Mouse (Mus musculus): Measurements from ENCODE around the gene Iba57. TPM values are rescaled to one million over a fixed set of nuclear protein-coding genes. Genes with fewer than 3 reads are reported as not detected.

The Iba57 gene
- polyA plus RNA-seq, 2 experiments = 4.4 to 8.0 TPM

- peaks cover 51% of the 10 kb centered on the region for H3K36me3 ChIP-seq (replicated peaks; ENCODE audit: control insufficient read depth, insufficient read depth, low read depth)
- H3K9ac ChIP-seq (replicated peaks) = no peak overlapping the region
- H3K27me3 ChIP-seq (ENCODE audit: control insufficient read depth, insufficient read depth, low read length) = no peaks in the 10 kb centered on the region
- no peaks in the 10 kb centered on the region for H3K9me3 ChIP-seq (ENCODE audit: control insufficient read depth, low read length)
- DNase-seq (ENCODE audit: low read depth in 3 of 3, low spot score in 3 of 3) (no peak), ATAC-seq (ENCODE audit: insufficient read depth) (no peak)
- no peak overlapping the region; a peak in 2 of 4 replicates for H3K4me3 ChIP-seq (ENCODE audit: insufficient read depth in 1 of 2, low read depth in 2 of 2, low read length in 2 of 2)
- 75% methylated on average over 5 of the region's 5 CpGs for WGBS (ENCODE audit: insufficient replicate concordance)
- H3K4me2 ChIP-seq (ENCODE audit: low read depth) = peak overlapping the region; percentile 96
- no peak overlapping the region for H3K27ac ChIP-seq
- H3K4me1 ChIP-seq (replicated peaks; ENCODE audit: control insufficient read depth in 2 of 2, insufficient read depth in 2 of 2, low read length in 1 of 2) = peaks cover 6 to 16% of the 10 kb centered on the region in 2 experiments
- TF ChIP-seq EP300 (IDR thresholded peaks at IDR 0.05; ENCODE audit: low read depth) = no peak
- TF ChIP-seq CTCF (IDR thresholded peaks at IDR 0.05; ENCODE audit: low read depth) = no peak
Measured at GRCm38 (mm10) chr11:59209580-59209979, 46.0 kb upstream of the Iba57 start.

GRCm38 (mm10) chr11:59209003-59209441 is 45.5 kb upstream of the Iba57 start:
- 8% methylated on average over 18 of the region's 18 CpGs for WGBS (ENCODE audit: insufficient replicate concordance)
- Histone ChIP-seq H3K4me2 (ENCODE audit: low read depth) (peak overlapping the region; percentile 96), H3K4me3 (ENCODE audit: insufficient read depth in 1 of 2, low read depth in 2 of 2, low read length in 2 of 2) (peak overlapping the region; percentile 65 to 99), H3K27ac (peak overlapping the region; percentile 89), H3K9ac (replicated peaks) (peak overlapping the region; percentile 97), H3K4me1 (replicated peaks; ENCODE audit: control insufficient read depth in 2 of 2, insufficient read depth in 2 of 2, low read length in 1 of 2) (peaks cover 6 to 16% of the 10 kb centered on the region in 2 experiments), H3K9me3 (ENCODE audit: control insufficient read depth, low read length) (no peaks in the 10 kb centered on the region), H3K27me3 (ENCODE audit: control insufficient read depth, insufficient read depth, low read length) (no peaks in the 10 kb centered on the region), H3K36me3 (replicated peaks; ENCODE audit: control insufficient read depth, insufficient read depth, low read depth) (peaks cover 52% of the 10 kb centered on the region)
- DNase-seq (ENCODE audit: low read depth in 3 of 3, low spot score in 3 of 3) (peak; percentile 69 to 77 (median 75)), ATAC-seq (ENCODE audit: insufficient read depth) (peak; percentile 72)
- TF ChIP-seq EP300 (IDR thresholded peaks at IDR 0.05; ENCODE audit: low read depth) (no peak), CTCF (IDR thresholded peaks at IDR 0.05; ENCODE audit: low read depth) (peak; percentile 96)

- peak within 1 kb of the TSS; percentile 89 for H3K27ac ChIP-seq
- DNase-seq (ENCODE audit: low read depth in 3 of 3, low spot score in 3 of 3) (peak; percentile 82 to 92 (median 82)), ATAC-seq (ENCODE audit: insufficient read depth) (peak; percentile 84)
- H3K4me3 ChIP-seq (ENCODE audit: insufficient read depth in 1 of 2, low read depth in 2 of 2, low read length in 2 of 2) = peak within 1 kb of the TSS; percentile 65 to 99
- peak within 1 kb of the TSS; percentile 97 for H3K9ac ChIP-seq (replicated peaks)
- no peak for TF ChIP-seq CTCF (IDR thresholded peaks at IDR 0.05; ENCODE audit: low read depth)
- no peak for TF ChIP-seq EP300 (IDR thresholded peaks at IDR 0.05; ENCODE audit: low read depth)
- WGBS (ENCODE audit: insufficient replicate concordance) = under 1% methylated on average over 67 of the region's 67 CpGs
- H3K4me1 ChIP-seq (replicated peaks; ENCODE audit: control insufficient read depth in 2 of 2, insufficient read depth in 2 of 2, low read length in 1 of 2) = peaks cover 6 to 16% of the 10 kb centered on the region in 2 experiments
- peak within 1 kb of the TSS; percentile 96 for H3K4me2 ChIP-seq (ENCODE audit: low read depth)
- peaks cover 49% of the 10 kb centered on the region for H3K36me3 ChIP-seq (replicated peaks; ENCODE audit: control insufficient read depth, insufficient read depth, low read depth)
- no peaks in the 10 kb centered on the region for H3K27me3 ChIP-seq (ENCODE audit: control insufficient read depth, insufficient read depth, low read length)
- no peaks in the 10 kb centered on the region for H3K9me3 ChIP-seq (ENCODE audit: control insufficient read depth, low read length)
Measured at GRCm38 (mm10) chr11:59208153-59208831, 44.8 kb upstream of the Iba57 start, which contains the start of gene 2310033P09Rik. TSS of gene 2310033P09Rik (plus strand) at chr11:59208321.

GRCm38 (mm10) chr11:59202081-59202995 is 38.8 kb upstream of the Iba57 start, which contains the start of gene Mrpl55:
TSS of gene Mrpl55 (plus strand) at chr11:59202486.
- WGBS (ENCODE audit: insufficient replicate concordance) = under 1% methylated on average over 63 of the region's 63 CpGs
- TF ChIP-seq CTCF (IDR thresholded peaks at IDR 0.05; ENCODE audit: low read depth) (no peak), EP300 (IDR thresholded peaks at IDR 0.05; ENCODE audit: low read depth) (no peak)
- Histone ChIP-seq H3K4me2 (ENCODE audit: low read depth) (peak within 1 kb of the TSS; percentile 96), H3K27me3 (ENCODE audit: control insufficient read depth, insufficient read depth, low read length) (no peaks in the 10 kb centered on the region), H3K27ac (peak within 1 kb of the TSS; percentile 70), H3K9me3 (ENCODE audit: control insufficient read depth, low read length) (no peaks in the 10 kb centered on the region), H3K4me3 (ENCODE audit: insufficient read depth in 1 of 2, low read depth in 2 of 2, low read length in 2 of 2) (peak within 1 kb of the TSS; percentile 73 to 97), H3K4me1 (replicated peaks; ENCODE audit: control insufficient read depth in 2 of 2, insufficient read depth in 2 of 2, low read length in 1 of 2) (peaks cover 11 to 15% of the 10 kb centered on the region in 2 experiments), H3K36me3 (replicated peaks; ENCODE audit: control insufficient read depth, insufficient read depth, low read depth) (peaks cover 15% of the 10 kb centered on the region), H3K9ac (replicated peaks) (peak within 1 kb of the TSS; percentile 85)
- ATAC-seq (ENCODE audit: insufficient read depth) (peak; percentile 95), DNase-seq (ENCODE audit: low read depth in 3 of 3, low spot score in 3 of 3) (peak; percentile 84 to 90 (median 86))
